Mouse (Mus musculus) thymus, adult 2 months (tissue): ENCODE measurements around the gene Elp1.

Experiments used
- CTCF ChIP-seq: fragments of 200-500 bp; IDR thresholded peaks from 2 replicates; pipeline ENCODE4 v1.5.1; 2012; ENCODE audit warnings: mild to moderate bottlenecking, control low read depth, low read length, moderate library complexity, borderline replicate concordance; ENCODE audit not compliant: control insufficient read depth, poor library complexity, insufficient read depth; ENCODE audit errors: extremely low read depth
- POLR2A ChIP-seq: fragments of 200-500 bp; IDR thresholded peaks from 2 replicates; pipeline ENCODE4 v1.6.1; 2012; ENCODE audit warnings: mild to moderate bottlenecking, low read length, control low read depth, moderate library complexity; ENCODE audit not compliant: control insufficient read depth, poor library complexity, insufficient read depth; ENCODE audit errors: extremely low read depth

- no peak for TF ChIP-seq CTCF
- no peak for TF ChIP-seq POLR2A
Measured at GRCm38 (mm10) chr4:56829511-56829921, 27.4 kb upstream of the Elp1 start.
